In the genomic region with DNA sequence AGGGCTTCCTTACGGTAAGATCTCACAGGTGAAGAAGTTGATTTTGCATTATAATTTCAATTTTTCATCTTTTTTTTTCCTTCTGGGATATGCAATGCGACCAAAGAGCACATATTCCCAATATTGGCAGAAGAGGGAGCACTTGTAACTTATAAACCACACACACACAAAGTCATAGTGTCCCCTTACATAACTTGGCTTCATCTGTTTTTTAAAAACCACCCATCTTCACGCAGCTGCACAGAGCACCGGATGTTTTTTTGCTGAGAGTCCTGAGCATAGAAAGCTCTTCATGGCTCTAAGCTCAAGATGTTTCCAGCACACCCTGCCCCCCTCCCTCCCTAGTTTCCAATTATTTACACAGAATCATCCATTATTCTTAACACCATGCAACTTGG, we compare ENCODE assay signal across 11 mouse cellular contexts.
DNase-seq lines count a peak whose midpoint lies in the region; ATAC-seq and TF ChIP-seq lines count a peak whose summit lies in the region.
"Had no signal": no experiment of that assay in that cellular context is flagged by ENCODE, and none has a peak within 500 bp of the region (broad histone marks: within the 10 kb centered on the region; RNA-seq: fewer than 3 reads in every experiment).

No protein-coding gene starts in this region.

- no peak overlapping the region for H3K4me2 ChIP-seq in lung, embryonic 14.5 days
- H3K4me2 ChIP-seq: midbrain, embryonic 12.5 days; stomach, embryonic 15.5 days had no signal

- DNase-seq in frontal cortex, postnatal 10 days (ENCODE audit: low spot score in 2 of 2): no peak
- peak; percentile 83 for DNase-seq in lung, embryonic 14.5 days
- DNase-seq in lung, adult 2 months: no peak
- no peak for DNase-seq in urinary bladder, postnatal 4 days (ENCODE audit: low spot score in 2 of 2)
- DNase-seq in cerebellum, postnatal 25 days: no peak
- DNase-seq: cerebellum, adult 9-11 months had no signal

- H3K27me3 ChIP-seq in lung, embryonic 14.5 days (ENCODE audit: insufficient read depth, low read length): no peaks in the 10 kb centered on the region
- H3K27me3 ChIP-seq: midbrain, embryonic 12.5 days; stomach, embryonic 15.5 days had no signal

- no peaks in the 10 kb centered on the region for H3K36me3 ChIP-seq in lung, embryonic 14.5 days (ENCODE audit: insufficient read depth)
- H3K36me3 ChIP-seq: midbrain, embryonic 12.5 days; stomach, embryonic 15.5 days had no signal

- 52% methylated on average over 4 of the region's 4 CpGs for WGBS in lung, embryonic 14.5 days
- WGBS in lung, adult 2 months: 55% methylated on average over 4 of the region's 4 CpGs

- no peaks in the 10 kb centered on the region for H3K4me1 ChIP-seq in lung, embryonic 14.5 days (ENCODE audit: insufficient read depth)
- no peaks in the 10 kb centered on the region for H3K4me1 ChIP-seq in lung, adult 2 months (ENCODE audit: control insufficient read depth, insufficient read depth, low read length)
- H3K4me1 ChIP-seq: midbrain, embryonic 12.5 days; stomach, embryonic 15.5 days had no signal

- no peaks in the 10 kb centered on the region for H3K9me3 ChIP-seq in lung, embryonic 14.5 days (ENCODE audit: low read depth, low read length)
- H3K9me3 ChIP-seq: midbrain, embryonic 12.5 days; stomach, embryonic 15.5 days had no signal

- peak; percentile 59 for TF ChIP-seq CTCF in lung, embryonic 14.5 days (IDR thresholded peaks at IDR 0.05; ENCODE audit: low read depth)
- TF ChIP-seq CTCF in lung, adult 2 months (IDR thresholded peaks at IDR 0.05; ENCODE audit: insufficient read depth, low read length): no peak

- H3K27ac ChIP-seq in lung, embryonic 14.5 days (ENCODE audit: low read depth): no peak overlapping the region
- H3K27ac ChIP-seq: midbrain, embryonic 12.5 days; stomach, embryonic 15.5 days had no signal

- no peak overlapping the region for H3K4me3 ChIP-seq in lung, embryonic 14.5 days (ENCODE audit: low read depth, low read length)
- H3K4me3 ChIP-seq in lung, adult 2 months (replicated peaks; ENCODE audit: extremely low read depth, low read depth, low read length): no peak overlapping the region
- H3K4me3 ChIP-seq: midbrain, embryonic 12.5 days; stomach, embryonic 15.5 days had no signal

- no peak for TF ChIP-seq POLR2A in lung, adult 2 months (IDR thresholded peaks at IDR 0.05; ENCODE audit: borderline replicate concordance, extremely low read depth, low read depth, low read length)

- no peak overlapping the region for H3K9ac ChIP-seq in lung, embryonic 14.5 days
- H3K9ac ChIP-seq: midbrain, embryonic 12.5 days; stomach, embryonic 15.5 days had no signal

- peak; percentile 86 for ATAC-seq in frontal cortex, adult (ENCODE audit: low TSS enrichment)
- ATAC-seq in lung, embryonic 14.5 days (ENCODE audit: insufficient read depth): peak; percentile 93
- peak; percentile 35 for ATAC-seq in granulocyte monocyte progenitor cell, adult 5-6 weeks (replicated peaks; ENCODE audit: poor library complexity, severe bottlenecking)
- peak; percentile 63 for ATAC-seq in megakaryocyte progenitor cell, adult 5-6 weeks (replicated peaks; ENCODE audit: poor library complexity)

Comparison
In these comparisons a context has a peak if more than half of its experiments do, and no peak if none do; other contexts are left out.
1. ATAC-seq: peak in every context shown above with its lines; median percentile 93 in lung, embryonic 14.5 days; 86 in frontal cortex, adult; 63 in megakaryocyte progenitor cell, adult 5-6 weeks; 35 in granulocyte monocyte progenitor cell, adult 5-6 weeks.